Mouse (Mus musculus): ENCODE data around the gene Vamp2. TPM values are rescaled to one million over a fixed set of nuclear protein-coding genes. Genes with fewer than 3 reads are reported as not detected.
A peak's percentile ranks its signal among the peaks of the same experiment; 100 is the strongest.

The Vamp2 gene
- polyA plus RNA-seq, 1 experiment = 1,200 TPM

- peak; percentile 93 to 97 for DNase-seq (ENCODE audit: extremely low spot score in 1 of 2, low spot score in 1 of 2)
Observed at GRCm38 (mm10) chr11:69096987-69097900, 9.0 kb downstream of the Vamp2 start.

- DNase-seq (ENCODE audit: extremely low spot score in 1 of 2, low spot score in 1 of 2) = no peak
Observed at GRCm38 (mm10) chr11:69098039-69098761, 9.9 kb downstream of the Vamp2 start.

- DNase-seq (ENCODE audit: extremely low spot score in 1 of 2, low spot score in 1 of 2) = peak; percentile 93 to 98
Observed at GRCm38 (mm10) chr11:69098762-69099091, 10.4 kb downstream of the Vamp2 start.

GRCm38 (mm10) chr11:69099177-69099914, 11.1 kb downstream of the Vamp2 start:
- DNase-seq (ENCODE audit: extremely low spot score in 1 of 2, low spot score in 1 of 2) = no peak

- DNase-seq (ENCODE audit: extremely low spot score in 1 of 2, low spot score in 1 of 2) = peak; percentile 84 to 95
Observed at GRCm38 (mm10) chr11:69099915-69100345, 11.6 kb downstream of the Vamp2 start.

GRCm38 (mm10) chr11:69100639-69101360, 12.5 kb downstream of the Vamp2 start:
- no peak for DNase-seq (ENCODE audit: extremely low spot score in 1 of 2, low spot score in 1 of 2)

- DNase-seq (ENCODE audit: extremely low spot score in 1 of 2, low spot score in 1 of 2) = no peak
Observed at GRCm38 (mm10) chr11:69101604-69102402, 13.5 kb downstream of the Vamp2 start.

- DNase-seq (ENCODE audit: extremely low spot score in 1 of 2, low spot score in 1 of 2) = no peak
Observed at GRCm38 (mm10) chr11:69102403-69102725, 14.1 kb downstream of the Vamp2 start.

- no peak for DNase-seq (ENCODE audit: extremely low spot score in 1 of 2, low spot score in 1 of 2)
Observed at GRCm38 (mm10) chr11:69103121-69103520, 14.8 kb downstream of the Vamp2 start.

- DNase-seq (ENCODE audit: extremely low spot score in 1 of 2, low spot score in 1 of 2) = no peak
Observed at GRCm38 (mm10) chr11:69103531-69104435, 15.5 kb downstream of the Vamp2 start.

- DNase-seq (ENCODE audit: extremely low spot score in 1 of 2, low spot score in 1 of 2) = no peak
Observed at GRCm38 (mm10) chr11:69104487-69104886, 16.2 kb downstream of the Vamp2 start.

GRCm38 (mm10) chr11:69105227-69105626, 16.9 kb downstream of the Vamp2 start:
- DNase-seq (ENCODE audit: extremely low spot score in 1 of 2, low spot score in 1 of 2) = no peak

- DNase-seq (ENCODE audit: extremely low spot score in 1 of 2, low spot score in 1 of 2) = no peak
Observed at GRCm38 (mm10) chr11:69105796-69106195, 17.5 kb downstream of the Vamp2 start.

- no peak for DNase-seq (ENCODE audit: extremely low spot score in 1 of 2, low spot score in 1 of 2)
Observed at GRCm38 (mm10) chr11:69106299-69106698, 18.0 kb downstream of the Vamp2 start.

GRCm38 (mm10) chr11:69106842-69107241, 18.6 kb downstream of the Vamp2 start:
- DNase-seq (ENCODE audit: extremely low spot score in 1 of 2, low spot score in 1 of 2) = no peak

- no peak for DNase-seq (ENCODE audit: extremely low spot score in 1 of 2, low spot score in 1 of 2)
Observed at GRCm38 (mm10) chr11:69107676-69108075, 19.4 kb downstream of the Vamp2 start.

GRCm38 (mm10) chr11:69108223-69108622, 19.9 kb downstream of the Vamp2 start:
- no peak for DNase-seq (ENCODE audit: extremely low spot score in 1 of 2, low spot score in 1 of 2)

GRCm38 (mm10) chr11:69109032-69109900, 21.0 kb downstream of the Vamp2 start:
- no peak for DNase-seq (ENCODE audit: extremely low spot score in 1 of 2, low spot score in 1 of 2)
